Mouse (Mus musculus) limb, embryonic 11.5 days (tissue): ENCODE measurements around the gene Tpcn1. TPM values are rescaled to one million over a fixed set of nuclear protein-coding genes. Genes with fewer than 3 reads are reported as not detected.

Experiments
- ATAC-seq: fragments of 200-750 bp; cut with Nextera tagmentation; 2 replicates; pipeline ENCODE4 v1.8.0; 2017; ENCODE audit warnings: low read depth; ENCODE audit not compliant: insufficient number of reproducible peaks, low FRiP score, low TSS enrichment
- DNase-seq: peaks from one replicate; pipeline ENCODE4 v3.0.0-alpha.2; 2015; ENCODE audit warnings: low spot score
- H3K27ac ChIP-seq: fragments of 300-500 bp; sonication (generic); replicated peaks from 2 replicates; pipeline ENCODE4 v1.5.1; 2014; ENCODE audit warnings: low read depth, mild to moderate bottlenecking, low read length
- H3K27me3 ChIP-seq: fragments of 300-500 bp; sonication (generic); 2 replicates; pipeline ENCODE4 v1.6.1; 2014; ENCODE audit warnings: mild to moderate bottlenecking, low read length, mixed read lengths; ENCODE audit not compliant: control insufficient read depth, insufficient read depth
- H3K36me3 ChIP-seq: fragments of 300-500 bp; sonication (generic); 2 replicates; pipeline ENCODE4 v1.6.1; 2014; ENCODE audit warnings: mild to moderate bottlenecking, low read length, moderate library complexity, mixed read lengths; ENCODE audit not compliant: control insufficient read depth, insufficient read depth
- H3K4me1 ChIP-seq: fragments of 300-500 bp; sonication (generic); 2 replicates; pipeline ENCODE4 v1.6.1; 2014; ENCODE audit warnings: low read length, mixed read lengths; ENCODE audit not compliant: control insufficient read depth, insufficient read depth
- H3K4me2 ChIP-seq: fragments of 300-500 bp; sonication (generic); 2 replicates; pipeline ENCODE4 v1.6.1; 2014; ENCODE audit warnings: low read depth, mild to moderate bottlenecking, moderate library complexity; ENCODE audit not compliant: severe bottlenecking
- H3K4me3 ChIP-seq: fragments of 300-500 bp; sonication (generic); 2 replicates; pipeline ENCODE4 v1.5.1; 2014; ENCODE audit warnings: low read depth, low read length
- H3K9ac ChIP-seq: fragments of 300-500 bp; sonication (generic); 2 replicates; pipeline ENCODE4 v1.6.1; 2014; ENCODE audit warnings: mild to moderate bottlenecking, low read length
- H3K9me3 ChIP-seq: fragments of 300-500 bp; sonication (generic); 2 replicates; pipeline ENCODE4 v1.6.1; 2016; ENCODE audit warnings: low read length; ENCODE audit not compliant: control insufficient read depth
- WGBS: fragments of 180-500 bp; shearing (Covaris S2); extraction: QIAGEN DNeasy Blood & Tissue Kit; methylation state at CpG from one replicate; pipeline ENCODE4 v1.1.7; 2014; 5-methylcytosine and 5-hydroxymethylcytosine counted together
- polyA plus RNA-seq: library from polyadenylated mRNA; unstranded; fragments of >200 nt; fragmentation: Nextera tagmentation; extraction: Ambion mirVana; gene quantifications from 2 replicates; pipeline ENCODE4 v1.2.1, GENCODE M21; 2014

Tpcn1 gene
- polyA plus RNA-seq, 1 experiment from 2014 or later = 13.9 TPM

- no peaks in the 10 kb centered on the region for H3K9me3 ChIP-seq
- peak; percentile 52; the same call in 1 of the 2 replicates for ATAC-seq
Measured at GRCm38 (mm10) chr5:120605688-120606087, 17.2 kb upstream of the Tpcn1 start.

GRCm38 (mm10) chr5:120605241-120605661 is 16.8 kb upstream of the Tpcn1 start:
- 3% methylated on average over 10 of the region's 10 CpGs for WGBS
- no peaks in the 10 kb centered on the region for H3K4me1 ChIP-seq
- peak overlapping the region; percentile 12 for H3K4me3 ChIP-seq
- no peaks in the 10 kb centered on the region for H3K27me3 ChIP-seq
- DNase-seq (peak; percentile 38), ATAC-seq (no peak)
- H3K9me3 ChIP-seq = no peaks in the 10 kb centered on the region
- no peaks in the 10 kb centered on the region for H3K36me3 ChIP-seq
- H3K27ac ChIP-seq = no peak overlapping the region
- H3K4me2 ChIP-seq = peak overlapping the region; percentile 50
- H3K9ac ChIP-seq = no peak overlapping the region

More at GRCm38 (mm10) chr5:120605688-120606087, 17.2 kb upstream of the Tpcn1 start:
- no peaks in the 10 kb centered on the region for H3K36me3 ChIP-seq
- DNase-seq = peak; percentile 95
- no peak overlapping the region for H3K27ac ChIP-seq
- H3K27me3 ChIP-seq = no peaks in the 10 kb centered on the region
- WGBS = 2% methylated on average over 8 of the region's 8 CpGs
- H3K4me1 ChIP-seq = no peaks in the 10 kb centered on the region
- peak overlapping the region; percentile 50 for H3K4me2 ChIP-seq
- H3K9ac ChIP-seq = no peak overlapping the region
- H3K4me3 ChIP-seq = peak overlapping the region; percentile 12

GRCm38 (mm10) chr5:120604839-120605238 is 16.4 kb upstream of the Tpcn1 start:
- peak; percentile 93 for DNase-seq
- Histone ChIP-seq H3K4me3 (peak overlapping the region; percentile 12), H3K9ac (no peak overlapping the region), H3K9me3 (no peaks in the 10 kb centered on the region), H3K4me1 (no peaks in the 10 kb centered on the region), H3K4me2 (peak overlapping the region; percentile 50), H3K36me3 (no peaks in the 10 kb centered on the region), H3K27me3 (no peaks in the 10 kb centered on the region), H3K27ac (no peak overlapping the region)
- 6% methylated on average over 6 of the region's 6 CpGs for WGBS
- no peak for ATAC-seq

- H3K27me3 ChIP-seq = no peaks in the 10 kb centered on the region
- H3K4me2 ChIP-seq = no peak overlapping the region
- no peak overlapping the region for H3K27ac ChIP-seq
- ATAC-seq = no peak
- no peak overlapping the region for H3K4me3 ChIP-seq
- H3K9ac ChIP-seq = no peak overlapping the region
- H3K4me1 ChIP-seq = no peaks in the 10 kb centered on the region
- no peak for DNase-seq
- H3K9me3 ChIP-seq = no peaks in the 10 kb centered on the region
- WGBS = 65% methylated on average over 7 of the region's 7 CpGs
- no peaks in the 10 kb centered on the region for H3K36me3 ChIP-seq
Measured at GRCm38 (mm10) chr5:120603515-120603914, 15.0 kb upstream of the Tpcn1 start.

GRCm38 (mm10) chr5:120602210-120602609 is 13.7 kb upstream of the Tpcn1 start:
- H3K9ac ChIP-seq = no peak overlapping the region
- ATAC-seq = no peak
- no peak overlapping the region for H3K27ac ChIP-seq
- H3K4me2 ChIP-seq = no peak overlapping the region
- H3K27me3 ChIP-seq = no peaks in the 10 kb centered on the region
- DNase-seq = no peak
- no peaks in the 10 kb centered on the region for H3K36me3 ChIP-seq
- no peaks in the 10 kb centered on the region for H3K9me3 ChIP-seq
- no peaks in the 10 kb centered on the region for H3K4me1 ChIP-seq
- no peak overlapping the region for H3K4me3 ChIP-seq
- WGBS = 89% methylated on average over 12 of the region's 12 CpGs

- Histone ChIP-seq H3K36me3 (no peaks in the 10 kb centered on the region), H3K4me1 (no peaks in the 10 kb centered on the region), H3K9ac (no peak overlapping the region), H3K4me3 (no peak overlapping the region), H3K9me3 (no peaks in the 10 kb centered on the region), H3K27ac (no peak overlapping the region), H3K4me2 (no peak overlapping the region), H3K27me3 (no peaks in the 10 kb centered on the region)
- ATAC-seq = no peak
- 60% methylated on average over 11 of the region's 11 CpGs for WGBS
- DNase-seq = peak; percentile 57
Measured at GRCm38 (mm10) chr5:120600946-120601668, 12.6 kb upstream of the Tpcn1 start.

- Histone ChIP-seq H3K9ac (no peak overlapping the region), H3K4me3 (no peak overlapping the region), H3K4me2 (no peak overlapping the region), H3K9me3 (no peaks in the 10 kb centered on the region), H3K4me1 (no peaks in the 10 kb centered on the region), H3K27me3 (no peaks in the 10 kb centered on the region), H3K27ac (no peak overlapping the region), H3K36me3 (no peaks in the 10 kb centered on the region)
- 89% methylated on average over 6 of the region's 6 CpGs for WGBS
- no peak for ATAC-seq
- DNase-seq = no peak
Measured at GRCm38 (mm10) chr5:120599625-120600024, 11.2 kb upstream of the Tpcn1 start.

- 0 out of 2 replicates have a peak, but pooled peaks cover 2% of the 10 kb centered on the region for H3K9me3 ChIP-seq
- H3K27ac ChIP-seq = no peak overlapping the region
- H3K4me1 ChIP-seq = no peaks in the 10 kb centered on the region
- no peak overlapping the region for H3K4me3 ChIP-seq
- no peak overlapping the region for H3K9ac ChIP-seq
- H3K4me2 ChIP-seq = no peak overlapping the region
- DNase-seq = no peak
- no peaks in the 10 kb centered on the region for H3K27me3 ChIP-seq
- 83% methylated on average over 6 of the region's 6 CpGs for whole genome bisulfite sequencing
- ATAC-seq = no peak
- H3K36me3 ChIP-seq = no peaks in the 10 kb centered on the region
Measured at GRCm38 (mm10) chr5:120594485-120594884, 6.0 kb upstream of the Tpcn1 start.
